Mouse (Mus musculus): ENCODE data around the gene Pigyl.

DNA sequence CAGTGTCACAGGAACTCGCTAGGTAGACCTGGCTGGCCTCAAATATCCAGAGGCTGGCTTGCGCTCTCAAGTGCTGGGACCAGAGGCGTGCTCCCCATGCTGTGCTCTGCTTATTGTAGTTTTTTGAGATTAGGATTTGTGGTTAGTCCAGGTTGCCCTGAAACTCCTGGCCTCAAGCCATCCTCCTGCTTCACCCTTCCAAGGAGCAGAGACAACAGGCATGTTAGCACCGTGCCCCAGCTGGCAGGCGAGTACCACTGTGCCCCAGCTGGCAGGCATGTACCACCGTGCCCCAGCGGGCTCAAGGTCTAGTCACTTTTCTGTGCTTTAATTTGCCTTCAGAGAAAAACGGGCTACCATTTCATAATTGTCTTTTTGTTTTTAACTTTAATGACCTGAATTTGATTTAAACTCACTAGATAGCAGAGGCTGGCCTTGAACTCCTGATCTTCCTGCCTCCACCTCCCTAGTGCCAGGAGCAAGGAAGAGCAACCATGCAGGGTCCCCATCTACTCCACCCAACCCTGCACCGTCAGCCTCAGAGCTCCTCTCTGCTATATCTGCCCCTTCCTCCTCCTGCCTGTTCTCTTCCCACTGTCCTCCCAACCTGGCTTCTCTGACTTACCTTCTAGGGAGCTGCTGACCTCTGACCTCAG lies 21.5 kb upstream of the Pigyl start:
- TF ChIP-seq CTCF (IDR thresholded peaks at IDR 0.05; ENCODE audit: low read depth) (no peak), EP300 (IDR thresholded peaks at IDR 0.05; ENCODE audit: low read depth) (no peak)
